Mouse (Mus musculus): ENCODE data around the gene Olfr459. TPM values are rescaled to one million over a fixed set of nuclear protein-coding genes. Genes with fewer than 3 reads are reported as not detected.
A peak's percentile ranks its signal among the peaks of the same experiment; 100 is the strongest.

Olfr459 gene
- polyA plus RNA-seq (2015; fragmentation: Nextera tagmentation; extraction: Ambion mirVana), result not detected in 2 replicates

DNA sequence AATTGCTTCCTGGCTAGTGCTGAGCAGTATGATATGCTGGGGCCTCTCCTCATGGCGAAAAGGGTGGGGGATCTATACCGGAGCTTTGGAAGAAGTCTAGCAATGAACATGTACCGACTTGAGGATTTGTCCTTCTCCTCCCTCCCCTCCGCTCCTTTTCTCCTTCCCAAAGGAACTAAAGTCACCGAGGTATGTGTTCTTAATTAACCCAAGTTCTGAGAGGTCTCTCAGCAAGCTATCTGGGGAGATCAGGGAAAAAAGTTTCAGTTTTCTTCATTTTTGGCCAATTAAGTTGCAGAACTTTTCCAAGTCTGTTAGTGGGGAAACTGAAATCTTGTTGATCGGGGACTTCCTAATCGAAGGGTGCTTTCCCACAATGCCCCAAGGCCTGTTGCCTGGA lies at the start of gene Olfr459:
Olfr459 (minus strand) TSS at position 101 of the 400 bp plus-strand sequence.
- no peaks in the 10 kb centered on the region for H3K36me3 ChIP-seq
- H3K4me2 ChIP-seq, result no peak within 1 kb of the TSS
- no peak within 1 kb of the TSS for H3K9ac ChIP-seq
- no peaks in the 10 kb centered on the region for H3K4me1 ChIP-seq
- no peaks in the 10 kb centered on the region for H3K27me3 ChIP-seq (replicated peaks)
- no peak within 1 kb of the TSS for H3K27ac ChIP-seq
- 72% methylated on average over 7 of the region's 7 CpGs for WGBS
- no peaks in the 10 kb centered on the region for H3K9me3 ChIP-seq
- no peak within 1 kb of the TSS for H3K4me3 ChIP-seq (replicated peaks)
- ATAC-seq (ENCODE audit: insufficient read depth, low FRiP score, low read depth), result no peak

- Histone ChIP-seq H3K9ac (no peak overlapping the region), H3K4me1 (no peaks in the 10 kb centered on the region), H3K36me3 (no peaks in the 10 kb centered on the region), H3K27me3 (replicated peaks) (no peaks in the 10 kb centered on the region), H3K9me3 (no peaks in the 10 kb centered on the region), H3K4me3 (replicated peaks) (no peak overlapping the region), H3K4me2 (no peak overlapping the region), H3K27ac (no peak overlapping the region)
- no peak for ATAC-seq (ENCODE audit: insufficient read depth, low FRiP score, low read depth)
These were observed 49.1 kb upstream of the Olfr459 start for GRCm38 (mm10) chr6:41824086-41824485.

GRCm38 (mm10) chr6:41786700-41787099 lies 11.7 kb upstream of the Olfr459 start:
- Histone ChIP-seq H3K9ac (no peak overlapping the region), H3K27ac (no peak overlapping the region), H3K4me2 (no peak overlapping the region), H3K9me3 (no peaks in the 10 kb centered on the region), H3K36me3 (no peaks in the 10 kb centered on the region), H3K27me3 (replicated peaks) (no peaks in the 10 kb centered on the region), H3K4me1 (no peaks in the 10 kb centered on the region), H3K4me3 (replicated peaks) (no peak overlapping the region)
- no peak for ATAC-seq (ENCODE audit: insufficient read depth, low FRiP score, low read depth)
- WGBS, result 79% methylated on average over 2 of the region's 2 CpGs

- Histone ChIP-seq H3K36me3 (no peaks in the 10 kb centered on the region), H3K27ac (no peak overlapping the region), H3K4me3 (replicated peaks) (no peak overlapping the region), H3K4me1 (no peaks in the 10 kb centered on the region), H3K9me3 (no peaks in the 10 kb centered on the region), H3K4me2 (no peak overlapping the region), H3K9ac (no peak overlapping the region), H3K27me3 (replicated peaks) (no peaks in the 10 kb centered on the region)
- ATAC-seq (ENCODE audit: insufficient read depth, low FRiP score, low read depth), result no peak
- WGBS, result 73% methylated on average over 6 of the region's 6 CpGs
These were observed 744 bp upstream of the Olfr459 start for GRCm38 (mm10) chr6:41775721-41776120.

GRCm38 (mm10) chr6:41769872-41770271 lies 5.1 kb downstream of the Olfr459 start:
- H3K36me3 ChIP-seq, result no peaks in the 10 kb centered on the region
- no peak overlapping the region for H3K4me2 ChIP-seq
- H3K4me3 ChIP-seq (replicated peaks), result no peak overlapping the region
- no peaks in the 10 kb centered on the region for H3K9me3 ChIP-seq
- ATAC-seq (ENCODE audit: insufficient read depth, low FRiP score, low read depth), result no peak
- no peak overlapping the region for H3K9ac ChIP-seq
- no peaks in the 10 kb centered on the region for H3K4me1 ChIP-seq
- H3K27ac ChIP-seq, result no peak overlapping the region
- no peaks in the 10 kb centered on the region for H3K27me3 ChIP-seq (replicated peaks)
- WGBS, result 78% methylated on average over 1 of the region's 1 CpGs

DNA sequence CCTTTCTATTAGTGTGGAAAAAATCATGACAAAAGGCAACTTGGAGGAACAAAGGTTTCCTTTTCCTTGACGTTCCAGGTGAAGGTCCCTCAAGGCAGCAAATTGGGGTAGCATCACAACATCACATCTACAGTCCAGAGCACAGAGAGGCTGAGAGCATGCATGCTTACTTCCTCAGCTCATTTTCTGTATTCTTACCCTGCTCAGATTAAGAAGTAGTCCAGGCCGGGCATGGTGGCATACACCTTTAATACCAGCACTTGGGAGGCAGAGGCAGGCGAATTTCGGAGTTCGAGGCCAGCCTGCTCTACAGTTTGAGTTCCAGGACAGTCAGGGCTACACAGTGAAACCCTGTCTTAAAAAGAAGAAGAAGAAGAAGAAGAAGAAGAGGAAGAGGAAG lies 10.7 kb downstream of the Olfr459 start:
- Histone ChIP-seq H3K36me3 (no peaks in the 10 kb centered on the region), H3K4me1 (no peaks in the 10 kb centered on the region), H3K4me2 (no peak overlapping the region), H3K27me3 (replicated peaks) (no peaks in the 10 kb centered on the region), H3K9me3 (no peaks in the 10 kb centered on the region), H3K9ac (no peak overlapping the region), H3K4me3 (replicated peaks) (no peak overlapping the region), H3K27ac (no peak overlapping the region)
- ATAC-seq (ENCODE audit: insufficient read depth, low FRiP score, low read depth), result no peak
- WGBS, result 82% methylated on average over 5 of the region's 5 CpGs

- no peaks in the 10 kb centered on the region for H3K36me3 ChIP-seq
- H3K9ac ChIP-seq, result no peak overlapping the region
- H3K4me2 ChIP-seq, result no peak overlapping the region
- ATAC-seq (ENCODE audit: insufficient read depth, low FRiP score, low read depth), result no peak
- WGBS, result 82% methylated on average over 1 of the region's 1 CpGs
- H3K27me3 ChIP-seq (replicated peaks), result no peaks in the 10 kb centered on the region
- H3K4me3 ChIP-seq (replicated peaks), result no peak overlapping the region
- H3K9me3 ChIP-seq, result no peaks in the 10 kb centered on the region
- H3K4me1 ChIP-seq, result no peaks in the 10 kb centered on the region
- H3K27ac ChIP-seq, result no peak overlapping the region
These were observed 12.6 kb downstream of the Olfr459 start for GRCm38 (mm10) chr6:41762370-41762757.

- Histone ChIP-seq H3K27me3 (replicated peaks) (no peaks in the 10 kb centered on the region), H3K4me2 (no peak overlapping the region), H3K9me3 (no peaks in the 10 kb centered on the region), H3K4me3 (replicated peaks) (no peak overlapping the region), H3K36me3 (no peaks in the 10 kb centered on the region), H3K9ac (no peak overlapping the region), H3K27ac (no peak overlapping the region), H3K4me1 (no peaks in the 10 kb centered on the region)
- WGBS, result 9% methylated on average over 1 of the region's 1 CpGs
- peak; percentile 58; the same call in 1 of the 2 replicates for ATAC-seq (ENCODE audit: insufficient read depth, low FRiP score, low read depth)
These were observed 13.1 kb downstream of the Olfr459 start for GRCm38 (mm10) chr6:41761702-41762369.

GRCm38 (mm10) chr6:41759618-41760017 lies 15.4 kb downstream of the Olfr459 start:
- Histone ChIP-seq H3K4me3 (replicated peaks) (no peak overlapping the region), H3K4me1 (no peaks in the 10 kb centered on the region)
- WGBS, result 83% methylated on average over 2 of the region's 2 CpGs

DNA sequence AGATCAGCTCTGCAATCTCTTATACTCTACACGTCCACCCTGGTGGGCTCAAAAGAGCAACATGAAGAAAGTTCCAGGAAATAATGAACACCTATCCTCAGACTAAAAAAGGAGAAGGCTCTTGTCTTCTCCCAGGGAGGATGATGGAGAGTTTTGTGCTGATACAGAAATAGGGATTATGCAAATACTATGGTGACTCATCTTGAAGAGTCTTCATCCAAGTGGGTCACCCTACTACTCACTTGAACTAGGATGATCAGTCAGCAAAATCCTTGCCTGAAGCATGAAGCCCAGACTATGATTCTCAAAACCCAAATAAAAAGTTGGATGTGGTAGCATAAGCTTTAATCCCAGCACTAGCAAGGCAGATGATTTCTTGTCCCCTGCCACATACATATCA lies 16.6 kb downstream of the Olfr459 start:
- Histone ChIP-seq H3K4me1 (no peaks in the 10 kb centered on the region), H3K27ac (no peak overlapping the region), H3K9ac (no peak overlapping the region), H3K4me3 (replicated peaks) (no peak overlapping the region), H3K27me3 (replicated peaks) (no peaks in the 10 kb centered on the region), H3K4me2 (no peak overlapping the region), H3K9me3 (no peaks in the 10 kb centered on the region), H3K36me3 (no peaks in the 10 kb centered on the region)
- no peak for ATAC-seq (ENCODE audit: insufficient read depth, low FRiP score, low read depth)
- WGBS, result 79% methylated on average over 1 of the region's 1 CpGs

More at GRCm38 (mm10) chr6:41759618-41760017, 15.4 kb downstream of the Olfr459 start:
- Histone ChIP-seq H3K9ac (no peak overlapping the region), H3K9me3 (no peaks in the 10 kb centered on the region), H3K27me3 (replicated peaks) (no peaks in the 10 kb centered on the region), H3K27ac (no peak overlapping the region), H3K36me3 (no peaks in the 10 kb centered on the region), H3K4me2 (no peak overlapping the region)
- ATAC-seq (ENCODE audit: insufficient read depth, low FRiP score, low read depth), result no peak

DNA sequence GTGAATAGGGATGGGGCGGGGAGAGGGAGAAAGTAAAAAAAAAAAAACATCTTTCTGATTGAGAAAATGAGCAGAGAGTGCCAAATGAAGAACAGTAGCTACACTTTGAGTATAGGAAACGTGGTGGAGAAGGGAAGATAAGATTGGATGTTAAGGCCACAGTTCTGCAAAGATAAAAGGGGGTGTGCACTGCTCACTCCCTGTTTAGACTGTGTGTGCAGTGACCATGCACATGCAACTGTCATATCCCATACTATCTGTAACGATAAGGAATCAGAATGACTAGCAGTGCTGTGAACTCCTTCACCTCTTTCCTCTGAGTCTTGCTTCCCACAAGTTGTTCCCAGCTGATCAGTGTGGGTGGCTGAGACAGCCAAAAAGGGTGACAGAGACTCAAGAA lies 17.8 kb downstream of the Olfr459 start:
- Histone ChIP-seq H3K27me3 (replicated peaks) (no peaks in the 10 kb centered on the region), H3K27ac (no peak overlapping the region), H3K4me3 (replicated peaks) (no peak overlapping the region), H3K36me3 (no peaks in the 10 kb centered on the region), H3K4me2 (no peak overlapping the region), H3K9me3 (no peaks in the 10 kb centered on the region), H3K9ac (no peak overlapping the region), H3K4me1 (no peaks in the 10 kb centered on the region)
- no peak for ATAC-seq (ENCODE audit: insufficient read depth, low FRiP score, low read depth)
- WGBS, result 67% methylated on average over 3 of the region's 3 CpGs

DNA sequence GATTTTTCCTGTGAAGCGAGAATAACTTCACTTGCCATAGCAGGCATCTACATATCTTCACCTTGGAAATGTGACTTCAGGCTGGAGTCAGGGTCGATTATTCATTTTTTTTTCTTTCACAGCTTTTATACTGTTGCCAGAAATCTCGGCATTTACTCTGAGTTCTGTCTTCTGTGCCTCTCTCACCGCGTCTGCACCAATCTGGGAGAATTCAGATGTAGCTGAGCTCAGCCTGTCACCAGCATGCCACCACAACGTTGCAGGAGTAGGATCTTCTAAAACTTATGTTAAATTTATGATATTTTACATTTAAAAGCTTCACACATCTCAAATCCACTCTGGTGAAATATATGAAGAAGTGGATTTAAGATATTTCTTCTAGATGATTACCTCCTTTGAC lies 20.4 kb downstream of the Olfr459 start:
- Histone ChIP-seq H3K27ac (no peak overlapping the region), H3K9ac (no peak overlapping the region), H3K9me3 (no peaks in the 10 kb centered on the region), H3K27me3 (replicated peaks) (no peaks in the 10 kb centered on the region), H3K36me3 (no peaks in the 10 kb centered on the region), H3K4me2 (no peak overlapping the region), H3K4me3 (replicated peaks) (no peak overlapping the region), H3K4me1 (no peaks in the 10 kb centered on the region)
- 61% methylated on average over 6 of the region's 6 CpGs for WGBS
- ATAC-seq (ENCODE audit: insufficient read depth, low FRiP score, low read depth), result no peak
